Mouse (Mus musculus) ovary, postnatal 14 days (tissue): Measurements from ENCODE around the gene Col18a1.

ENCODE experiments used
- DNase-seq: peaks from one replicate; pipeline ENCODE4 v3.0.0; 2022; ENCODE audit warnings: low spot score

Col18a1 gene

GRCm38 (mm10) chr10:77011681-77012080 is 154.7 kb downstream of the Col18a1 start:
- no peak for DNase-seq

- DNase-seq, result no peak
Measured at GRCm38 (mm10) chr10:77008698-77009097, 157.7 kb downstream of the Col18a1 start.

GRCm38 (mm10) chr10:77008109-77008561 is 158.2 kb downstream of the Col18a1 start:
- peak; percentile 33 for DNase-seq

- peak; percentile 33 for DNase-seq
Measured at GRCm38 (mm10) chr10:77007433-77008108, 158.8 kb downstream of the Col18a1 start.

GRCm38 (mm10) chr10:77004936-77005335 is 161.4 kb downstream of the Col18a1 start:
- no peak for DNase-seq
